In the genomic region with DNA sequence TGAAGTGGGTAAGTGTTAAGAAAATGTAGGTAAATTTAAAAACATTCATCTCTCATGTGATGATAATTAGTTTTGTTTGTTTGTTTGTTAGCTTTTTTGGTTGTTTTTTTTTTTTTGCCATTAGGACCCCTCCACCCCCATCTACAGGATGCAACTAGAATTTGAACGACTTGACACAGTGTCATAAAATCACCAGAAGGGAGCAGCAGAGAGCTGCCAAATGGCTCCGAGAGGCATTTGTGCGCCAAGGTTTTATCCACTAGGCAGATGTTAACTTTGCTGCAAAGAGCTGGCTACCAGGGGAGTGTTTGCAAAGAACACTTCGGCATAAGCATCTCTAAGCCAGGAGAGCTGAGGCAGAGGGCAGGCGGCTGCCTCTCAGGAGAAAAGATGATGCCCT, we compare ENCODE assay signal across 8 mouse cellular contexts.
DNase-seq lines count a peak whose midpoint lies in the region.

No protein-coding gene starts in this region.

- DNase-seq in gastrocnemius, postnatal 10 days = peak; percentile 18
- DNase-seq in gastrocnemius, adult 8-10 months (ENCODE audit: low spot score in 2 of 2) = no peak
- peak; percentile 51 for DNase-seq in CD4-positive, CD25-positive, alpha-beta regulatory T cell, adult 2 months (ENCODE audit: low read depth, low spot score)
- peak; percentile 45 for DNase-seq in c-Kit-positive CD71-positive TER-119-positive erythroid progenitor cells, embryonic 14.5 days (ENCODE audit: low spot score)
- peak; percentile 8 to 41 for DNase-seq in frontal cortex, postnatal 25 days (ENCODE audit: low spot score in 2 of 2)
- DNase-seq in layer of hippocampus, adult 18-20 months (ENCODE audit: low spot score in 2 of 2) = peak; percentile 28 to 69
- DNase-seq in lung, postnatal 36 days = peak; percentile 54
- peak; percentile 10 to 13 for DNase-seq in right cerebral cortex, postnatal 36 days (ENCODE audit: low spot score in 2 of 2)

Comparison
In these comparisons a context has a peak if more than half of its experiments do, and no peak if none do; other contexts are left out.
1. DNase-seq: peak in gastrocnemius, postnatal 10 days (single experiment), CD4-positive, CD25-positive, alpha-beta regulatory T cell, adult 2 months (single experiment), c-Kit-positive CD71-positive TER-119-positive erythroid progenitor cells, embryonic 14.5 days (single experiment), frontal cortex, postnatal 25 days (2 of 2), layer of hippocampus, adult 18-20 months (2 of 2), lung, postnatal 36 days (single experiment) and right cerebral cortex, postnatal 36 days (2 of 2); none in gastrocnemius, adult 8-10 months (0 of 2).